Mouse (Mus musculus) testis, adult 2 months (tissue): ENCODE measurements around the gene Osgin1.

Experiments used
- CTCF ChIP-seq: fragments of 200-500 bp; IDR thresholded peaks from 2 replicates; pipeline ENCODE4 v1.5.1; 2012; ENCODE audit warnings: low read depth, mild to moderate bottlenecking, inconsistent platforms, low read length, moderate library complexity; ENCODE audit not compliant: control insufficient read depth, insufficient read depth, insufficient replicate concordance
- POLR2A ChIP-seq: fragments of 200-500 bp; IDR thresholded peaks from 2 replicates; pipeline ENCODE4 v1.6.1; 2012; ENCODE audit warnings: low read depth, mild to moderate bottlenecking, inconsistent platforms, low read length, moderate library complexity; ENCODE audit not compliant: control insufficient read depth

- TF ChIP-seq POLR2A (no peak), CTCF (no peak)
Observed at GRCm38 (mm10) chr8:119435527-119435926, 1.6 kb downstream of the Osgin1 start.
